Mouse (Mus musculus): ENCODE data around the gene Ttc33.
A peak's percentile ranks its signal among the peaks of the same experiment; 100 is the strongest.

Ttc33 gene

GRCm38 (mm10) chr15:5241304-5242201 lies 56.2 kb downstream of the Ttc33 start:
- peak; percentile 27 to 46 for DNase-seq (ENCODE audit: low spot score in 2 of 2)

- DNase-seq (ENCODE audit: low spot score in 2 of 2), result peak in 1 of 2 experiments; percentile 43
These were observed 57.1 kb downstream of the Ttc33 start for GRCm38 (mm10) chr15:5242241-5243035.

- DNase-seq (ENCODE audit: low spot score in 2 of 2), result peak in 1 of 2 experiments; percentile 20
These were observed 58.0 kb downstream of the Ttc33 start for GRCm38 (mm10) chr15:5243036-5243958.

- DNase-seq (ENCODE audit: low spot score in 2 of 2), result peak; percentile 94 to 95
These were observed 58.9 kb downstream of the Ttc33 start, which contains the start of gene Ptger4 for GRCm38 (mm10) chr15:5243959-5244905. Gene Ptger4, minus strand, starts transcription at chr15:5244187.

- no peak for DNase-seq (ENCODE audit: low spot score in 2 of 2)
These were observed 64.9 kb downstream of the Ttc33 start for GRCm38 (mm10) chr15:5250182-5250581.

GRCm38 (mm10) chr15:5260183-5260582 lies 74.9 kb downstream of the Ttc33 start:
- no peak for DNase-seq (ENCODE audit: low spot score in 2 of 2)

GRCm38 (mm10) chr15:5261004-5261403 lies 75.7 kb downstream of the Ttc33 start:
- DNase-seq (ENCODE audit: low spot score in 2 of 2), result no peak

- no peak for DNase-seq (ENCODE audit: low spot score in 2 of 2)
These were observed 76.9 kb downstream of the Ttc33 start for GRCm38 (mm10) chr15:5262095-5262667.

GRCm38 (mm10) chr15:5262874-5263504 lies 77.7 kb downstream of the Ttc33 start:
- no peak for DNase-seq (ENCODE audit: low spot score in 2 of 2)

- DNase-seq (ENCODE audit: low spot score in 2 of 2), result no peak
These were observed 80.8 kb downstream of the Ttc33 start for GRCm38 (mm10) chr15:5266095-5266494.
